21 mouse cellular contexts compared by ENCODE assay signal in the genomic region with DNA sequence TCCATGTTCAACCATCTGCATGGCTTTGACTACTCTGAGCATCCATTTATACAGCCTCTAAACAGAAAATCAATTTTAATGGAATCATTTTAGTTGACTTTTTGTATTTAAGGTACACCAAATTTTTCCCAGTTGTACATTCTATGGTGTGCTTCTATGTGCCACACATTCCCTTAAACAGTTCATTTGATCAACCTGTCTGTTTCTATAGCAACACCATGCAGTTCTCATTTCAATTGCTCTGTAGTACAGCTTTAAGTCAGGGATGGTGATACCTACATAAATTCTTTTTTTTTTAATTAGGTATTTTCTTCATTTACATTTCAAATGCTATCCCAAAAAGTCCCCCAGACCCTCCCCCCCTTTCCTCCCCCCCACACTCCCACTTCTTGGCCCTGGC.
DNase-seq lines count a peak whose midpoint lies in the region; ATAC-seq and TF ChIP-seq lines count a peak whose summit lies in the region.
"Had no signal": no experiment of that assay in that cellular context is flagged by ENCODE, and none has a peak within 500 bp of the region (broad histone marks: within the 10 kb centered on the region; RNA-seq: fewer than 3 reads in every experiment).

No protein-coding gene starts in this region.

- H3K4me2 ChIP-seq in forebrain, postnatal 0 days (ENCODE audit: low read depth) = no peak overlapping the region
- no peak overlapping the region for H3K4me2 ChIP-seq in forebrain, embryonic 13.5 days
- no peak overlapping the region for H3K4me2 ChIP-seq in hindbrain, embryonic 16.5 days (ENCODE audit: low read length)
- no peak overlapping the region for H3K4me2 ChIP-seq in hindbrain, embryonic 14.5 days (replicated peaks)
- no peak overlapping the region for H3K4me2 ChIP-seq in midbrain, embryonic 16.5 days (ENCODE audit: low read length)
- H3K4me2 ChIP-seq in midbrain, postnatal 0 days (ENCODE audit: low read depth, low read length, poor library complexity, severe bottlenecking) = no peak overlapping the region

- H3K9ac ChIP-seq in forebrain, postnatal 0 days = no peak overlapping the region
- H3K9ac ChIP-seq in forebrain, embryonic 13.5 days = no peak overlapping the region
- no peak overlapping the region for H3K9ac ChIP-seq in hindbrain, embryonic 16.5 days (ENCODE audit: low read depth, low read length)
- no peak overlapping the region for H3K9ac ChIP-seq in hindbrain, embryonic 14.5 days
- H3K9ac ChIP-seq in midbrain, embryonic 16.5 days (ENCODE audit: low read depth, low read length) = no peak overlapping the region
- H3K9ac ChIP-seq in midbrain, postnatal 0 days (replicated peaks; ENCODE audit: low read length, poor library complexity, severe bottlenecking) = no peak overlapping the region

- ATAC-seq in forebrain, postnatal 0 days = peak; percentile 47
- ATAC-seq in forebrain, embryonic 13.5 days = no peak
- ATAC-seq in hindbrain, embryonic 16.5 days = 0 out of 2 replicates have a peak, but pooled peaks have one; percentile 65
- no peak for ATAC-seq in hindbrain, embryonic 14.5 days (ENCODE audit: low FRiP score)
- ATAC-seq in midbrain, embryonic 16.5 days = peak; percentile 77
- ATAC-seq in midbrain, postnatal 0 days (ENCODE audit: low FRiP score) = no peak
- ATAC-seq: activated CD4-positive, CD25-positive, alpha-beta regulatory T cell, adult 4 months; CD4-positive, CD25-positive, alpha-beta regulatory T cell, adult 4 months; Patski had no signal

- TF ChIP-seq CTCF in forebrain, postnatal 0 days (IDR thresholded peaks at IDR 0.05; ENCODE audit: low read depth) = no peak
- no peak for TF ChIP-seq CTCF in midbrain, postnatal 0 days (IDR thresholded peaks at IDR 0.05)

- H3K27ac ChIP-seq in forebrain, postnatal 0 days (ENCODE audit: low read depth, low read length) = no peak overlapping the region
- H3K27ac ChIP-seq in forebrain, embryonic 13.5 days = no peak overlapping the region
- H3K27ac ChIP-seq in hindbrain, embryonic 16.5 days (ENCODE audit: low read depth, low read length) = no peak overlapping the region
- H3K27ac ChIP-seq in hindbrain, embryonic 14.5 days = no peak overlapping the region
- no peak overlapping the region for H3K27ac ChIP-seq in midbrain, embryonic 16.5 days (ENCODE audit: low read length)
- H3K27ac ChIP-seq in midbrain, postnatal 0 days (ENCODE audit: low read depth, low read length) = no peak overlapping the region

- H3K36me3 ChIP-seq in forebrain, postnatal 0 days (ENCODE audit: insufficient read depth) = no peaks in the 10 kb centered on the region
- no peaks in the 10 kb centered on the region for H3K36me3 ChIP-seq in forebrain, embryonic 13.5 days (ENCODE audit: poor library complexity, severe bottlenecking)
- no peaks in the 10 kb centered on the region for H3K36me3 ChIP-seq in hindbrain, embryonic 16.5 days (ENCODE audit: control insufficient read depth, insufficient read depth, low read length)
- no peaks in the 10 kb centered on the region for H3K36me3 ChIP-seq in hindbrain, embryonic 14.5 days (replicated peaks; ENCODE audit: control insufficient read depth, insufficient read depth)
- no peaks in the 10 kb centered on the region for H3K36me3 ChIP-seq in midbrain, embryonic 16.5 days (ENCODE audit: control insufficient read depth, insufficient read depth, low read length)
- H3K36me3 ChIP-seq in midbrain, postnatal 0 days (ENCODE audit: insufficient read depth, low read length) = no peaks in the 10 kb centered on the region
- H3K36me3 ChIP-seq: G1E had no signal

- DNase-seq in forebrain, postnatal 0 days = no peak
- no peak for DNase-seq in hindbrain, embryonic 14.5 days (ENCODE audit: low spot score)
- DNase-seq in midbrain, postnatal 0 days (ENCODE audit: low spot score) = no peak
- DNase-seq: adrenal gland, adult 2 months; adrenal gland, adult 8-10 months; adrenal gland, postnatal 10 days; adrenal gland, postnatal 14 days; adrenal gland, postnatal 25 days; adrenal gland, postnatal 36 days; B cell, adult 2 months; cerebellum, adult 11 months; cerebellum, adult 11-12 months; cerebellum, adult 18-20 months had no signal

- H3K9me3 ChIP-seq in forebrain, postnatal 0 days (ENCODE audit: low read length) = no peaks in the 10 kb centered on the region
- H3K9me3 ChIP-seq in forebrain, embryonic 13.5 days (replicated peaks) = no peaks in the 10 kb centered on the region
- no peaks in the 10 kb centered on the region for H3K9me3 ChIP-seq in hindbrain, embryonic 16.5 days (ENCODE audit: control insufficient read depth, low read length)
- H3K9me3 ChIP-seq in hindbrain, embryonic 14.5 days (ENCODE audit: control insufficient read depth, low read length) = no peaks in the 10 kb centered on the region
- no peaks in the 10 kb centered on the region for H3K9me3 ChIP-seq in midbrain, embryonic 16.5 days (replicated peaks; ENCODE audit: control insufficient read depth, low read length, poor library complexity, severe bottlenecking)
- H3K9me3 ChIP-seq in midbrain, postnatal 0 days (ENCODE audit: low read length) = no peaks in the 10 kb centered on the region
- H3K9me3 ChIP-seq: G1E had no signal

- H3K27me3 ChIP-seq in forebrain, postnatal 0 days (ENCODE audit: insufficient read depth, low read length) = no peaks in the 10 kb centered on the region
- no peaks in the 10 kb centered on the region for H3K27me3 ChIP-seq in forebrain, embryonic 13.5 days
- H3K27me3 ChIP-seq in hindbrain, embryonic 16.5 days (replicated peaks; ENCODE audit: control insufficient read depth, insufficient read depth, low read length) = no peaks in the 10 kb centered on the region
- no peaks in the 10 kb centered on the region for H3K27me3 ChIP-seq in hindbrain, embryonic 14.5 days (ENCODE audit: control insufficient read depth, insufficient read depth, low read length)
- H3K27me3 ChIP-seq in midbrain, embryonic 16.5 days (ENCODE audit: control insufficient read depth, insufficient read depth, low read depth, low read length) = no peaks in the 10 kb centered on the region
- H3K27me3 ChIP-seq in midbrain, postnatal 0 days (ENCODE audit: insufficient read depth, low read length) = no peaks in the 10 kb centered on the region
- H3K27me3 ChIP-seq: CH12.LX, Patski had no signal

- peaks cover 12% of the 10 kb centered on the region for H3K4me1 ChIP-seq in forebrain, postnatal 0 days (ENCODE audit: insufficient read depth)
- no peaks in the 10 kb centered on the region for H3K4me1 ChIP-seq in forebrain, embryonic 13.5 days
- no peaks in the 10 kb centered on the region for H3K4me1 ChIP-seq in hindbrain, embryonic 16.5 days (ENCODE audit: control insufficient read depth, insufficient read depth, low read depth, low read length)
- no peaks in the 10 kb centered on the region for H3K4me1 ChIP-seq in hindbrain, embryonic 14.5 days (replicated peaks; ENCODE audit: control insufficient read depth, insufficient read depth, low read length)
- peaks cover 8% of the 10 kb centered on the region; the same call in 1 of the 2 replicates for H3K4me1 ChIP-seq in midbrain, embryonic 16.5 days (ENCODE audit: control insufficient read depth, insufficient read depth, low read length)
- no peaks in the 10 kb centered on the region for H3K4me1 ChIP-seq in midbrain, postnatal 0 days (ENCODE audit: insufficient read depth, low read length)

- no peak overlapping the region for H3K4me3 ChIP-seq in forebrain, postnatal 0 days (ENCODE audit: low read depth, low read length)
- H3K4me3 ChIP-seq in forebrain, embryonic 13.5 days = no peak overlapping the region
- H3K4me3 ChIP-seq in hindbrain, embryonic 16.5 days (ENCODE audit: low read length) = no peak overlapping the region
- H3K4me3 ChIP-seq in hindbrain, embryonic 14.5 days (replicated peaks; ENCODE audit: low read length) = no peak overlapping the region
- H3K4me3 ChIP-seq in midbrain, embryonic 16.5 days (ENCODE audit: low read depth, low read length) = no peak overlapping the region
- no peak overlapping the region for H3K4me3 ChIP-seq in midbrain, postnatal 0 days (ENCODE audit: low read depth, low read length)

Comparison
In these comparisons a context has a peak if more than half of its experiments do, and no peak if none do; other contexts are left out.
1. ATAC-seq: peak in forebrain, postnatal 0 days (single experiment), hindbrain, embryonic 16.5 days (single experiment) and midbrain, embryonic 16.5 days (single experiment); none in forebrain, embryonic 13.5 days (single experiment), hindbrain, embryonic 14.5 days (single experiment) and midbrain, postnatal 0 days (single experiment).